Mouse (Mus musculus) ES-Bruce4 (cell line): Measurements from ENCODE around the gene Ina. TPM values are rescaled to one million over a fixed set of nuclear protein-coding genes. Genes with fewer than 3 reads are reported as not detected.

Source experiments
- H3K27ac ChIP-seq: 2 replicates; pipeline ENCODE4 v1.5.1; 2012; ENCODE audit warnings: low read length, inconsistent platforms; ENCODE audit not compliant: insufficient read depth
- H3K27me3 ChIP-seq: 2 replicates; pipeline ENCODE4 v1.6.1; 2012; ENCODE audit warnings: mild to moderate bottlenecking, low read length, inconsistent platforms; ENCODE audit not compliant: control insufficient read depth, poor library complexity, insufficient read depth, severe bottlenecking
- H3K36me3 ChIP-seq: 2 replicates; pipeline ENCODE4 v1.6.1; 2012; ENCODE audit warnings: inconsistent platforms, mild to moderate bottlenecking, low read length, moderate library complexity; ENCODE audit not compliant: control insufficient read depth, poor library complexity, insufficient read depth, severe bottlenecking
- H3K4me1 ChIP-seq: one replicate; pipeline ENCODE4 v1.8.1; 2011; ENCODE audit warnings: low read length; ENCODE audit not compliant: control insufficient read depth, insufficient read depth
- H3K4me3 ChIP-seq: 2 replicates; pipeline ENCODE4 v1.5.1; 2011; ENCODE audit warnings: low read depth, mild to moderate bottlenecking, low read length
- H3K9ac ChIP-seq: 2 replicates; pipeline ENCODE4 v1.6.1; 2012; ENCODE audit warnings: low read depth, mild to moderate bottlenecking, inconsistent platforms; ENCODE audit not compliant: poor library complexity, severe bottlenecking
- H3K9me3 ChIP-seq: replicated peaks from 2 replicates; pipeline ENCODE4 v1.6.1; 2012; ENCODE audit warnings: mild to moderate bottlenecking, low read length, inconsistent platforms; ENCODE audit not compliant: control insufficient read depth, poor library complexity, insufficient read depth, severe bottlenecking
- CTCF ChIP-seq: IDR thresholded peaks from one replicate; pipeline ENCODE4 v1.8.1; 2011; ENCODE audit warnings: low read depth, low read length
- EP300 ChIP-seq: IDR thresholded peaks from 2 replicates; pipeline ENCODE4 v1.6.1; 2011; ENCODE audit warnings: low read depth, low read length; ENCODE audit not compliant: insufficient read depth
- POLR2A ChIP-seq: IDR thresholded peaks from one replicate; pipeline ENCODE4 v1.8.1; 2011; ENCODE audit warnings: low read length; ENCODE audit not compliant: insufficient read depth
- polyA plus RNA-seq: library from polyadenylated mRNA; stranded (reverse); fragments of >200 nt; gene quantifications from 2 replicates; pipeline ENCODE4 v1.2.4, GENCODE M21; 2011; ENCODE audit warnings: low read depth; ENCODE audit not compliant: missing spikeins, insufficient read depth, insufficient read length

The Ina gene
- polyA plus RNA-seq, 1 experiment, result 21.2 TPM

DNA sequence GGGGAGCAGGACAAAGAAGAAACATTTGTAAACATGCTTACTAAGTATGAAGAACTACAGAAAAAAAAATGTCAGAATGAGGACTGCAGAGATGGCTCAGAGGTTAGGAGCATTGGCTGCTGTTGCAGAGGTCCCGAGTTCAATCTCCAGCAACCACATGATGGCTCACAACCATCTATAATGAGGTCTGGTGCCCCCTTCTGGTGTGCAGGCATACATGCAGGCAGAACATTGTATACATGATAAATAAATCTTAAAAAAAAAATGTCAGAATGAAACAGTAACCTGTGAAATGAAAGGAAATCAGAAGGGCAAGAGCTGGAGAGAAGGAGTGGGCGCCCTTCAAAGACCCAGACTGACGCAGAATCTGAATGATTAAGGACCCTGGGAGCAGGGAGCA lies 51.4 kb downstream of the Ina start:
- no peaks in the 10 kb centered on the region for H3K27me3 ChIP-seq
- no peaks in the 10 kb centered on the region for H3K4me1 ChIP-seq
- TF ChIP-seq POLR2A, result no peak
- peak; percentile 41 for TF ChIP-seq CTCF
- no peak for TF ChIP-seq EP300
- H3K9me3 ChIP-seq, result no peaks in the 10 kb centered on the region
- no peak overlapping the region for H3K27ac ChIP-seq
- H3K36me3 ChIP-seq, result peaks cover 2% of the 10 kb centered on the region
- H3K9ac ChIP-seq, result no peak overlapping the region
- no peak overlapping the region for H3K4me3 ChIP-seq

- Histone ChIP-seq H3K27me3 (no peaks in the 10 kb centered on the region), H3K9me3 (no peaks in the 10 kb centered on the region), H3K4me3 (peak within 1 kb of the TSS; percentile 66), H3K4me1 (no peaks in the 10 kb centered on the region), H3K9ac (peak within 1 kb of the TSS; percentile 91), H3K27ac (peak within 1 kb of the TSS; percentile 24; the same call in 1 of the 2 replicates), H3K36me3 (peaks cover 16% of the 10 kb centered on the region)
- no peak for TF ChIP-seq CTCF
- TF ChIP-seq EP300, result peak; percentile 52; the same call in 1 of the 2 replicates
- peak; percentile 98 for TF ChIP-seq POLR2A
These were observed 52.8 kb downstream of the Ina start, which contains the start of gene Taf5 for GRCm38 (mm10) chr19:47067096-47067882. Gene Taf5, plus strand, starts transcription at chr19:47067746.

GRCm38 (mm10) chr19:47067924-47068611 lies 53.6 kb downstream of the Ina start:
- TF ChIP-seq CTCF (no peak), EP300 (no peak), POLR2A (no peak)

More at GRCm38 (mm10) chr19:47067924-47068611, 53.6 kb downstream of the Ina start:
- Histone ChIP-seq H3K9ac (peak overlapping the region; percentile 91), H3K4me3 (peak overlapping the region; percentile 66), H3K9me3 (no peaks in the 10 kb centered on the region), H3K27me3 (no peaks in the 10 kb centered on the region), H3K27ac (no peak overlapping the region), H3K36me3 (peaks cover 20% of the 10 kb centered on the region), H3K4me1 (no peaks in the 10 kb centered on the region)

Other genes starting within 250 kb of the Ina start
- gene Nt5c2, start 455 bp downstream of the Ina start, polyA plus RNA-seq, result 62.4 and 76.9 TPM in 2 replicates
- 70.7 and 73.2 TPM in 2 replicates for gene Pcgf6, start 36.2 kb downstream of the Ina start, polyA plus RNA-seq
- gene Taf5, start 53.0 kb downstream of the Ina start, polyA plus RNA-seq, result 19.4 and 21.8 TPM in 2 replicates
- gene Usmg5, start 75.9 kb downstream of the Ina start, polyA plus RNA-seq, result 552 and 561 TPM in 2 replicates
- gene Pdcd11, start 76.1 kb downstream of the Ina start, polyA plus RNA-seq, result 41.5 and 42.4 TPM in 2 replicates
- 0.90 and 0.99 TPM in 2 replicates for gene Calhm2, start 123.6 kb downstream of the Ina start, polyA plus RNA-seq
- gene Calhm1, start 129.6 kb downstream of the Ina start, polyA plus RNA-seq, result not detected in 2 replicates
- gene Calhm3, start 143.1 kb downstream of the Ina start, polyA plus RNA-seq, result not detected in 2 replicates
- gene Neurl1a, start 164.1 kb downstream of the Ina start, polyA plus RNA-seq, result 8.1 and 9.0 TPM in 2 replicates